Mouse (Mus musculus) Muller cell, postnatal 12 days (primary cell): ENCODE measurements around the gene Olfr1104.

Source experiments
- DNase-seq: peaks from one replicate; pipeline ENCODE4 v3.0.0-alpha.2; 2015; ENCODE audit errors: inconsistent ontology term

Olfr1104 gene

GRCm38 (mm10) chr2:87026980-87027379 is at the start of gene Olfr1104:
TSS of gene Olfr1104 (minus strand) at chr2:87027080.
- DNase-seq, result no peak

- DNase-seq, result no peak
These were observed 48.8 kb upstream of the Olfr1104 start, which contains the start of gene Olfr1107 for GRCm38 (mm10) chr2:87075717-87076116. TSS of gene Olfr1107 (minus strand) at chr2:87075817.

- DNase-seq, result no peak
These were observed 25.3 kb upstream of the Olfr1104 start, which contains the start of gene Olfr1106 for GRCm38 (mm10) chr2:87052173-87052572. TSS of gene Olfr1106 (minus strand) at chr2:87052273.

- no peak for DNase-seq
These were observed 9.6 kb upstream of the Olfr1104 start, which contains the start of gene Olfr1105 for GRCm38 (mm10) chr2:87036431-87036830. TSS of gene Olfr1105 (minus strand) at chr2:87036531.

GRCm38 (mm10) chr2:86998098-86998497 is 28.8 kb downstream of the Olfr1104 start, which contains the start of gene Olfr1102:
TSS of gene Olfr1102 (plus strand) at chr2:86998398.
- no peak for DNase-seq

- no peak for DNase-seq
These were observed 35.8 kb downstream of the Olfr1104 start, which contains the start of gene Olfr1101 for GRCm38 (mm10) chr2:86991121-86991520. TSS of gene Olfr1101 (minus strand) at chr2:86991221.

- DNase-seq, result no peak
These were observed 47.0 kb downstream of the Olfr1104 start, which contains the start of gene Olfr1100 for GRCm38 (mm10) chr2:86979854-86980253. TSS of gene Olfr1100 (minus strand) at chr2:86979954.
